ENCODE assay signal across 8 mouse cellular contexts in genomic region chr17:8988119-8988807, GRCm38 (mm10). TPM values are rescaled to one million over a fixed set of nuclear protein-coding genes. Genes with fewer than 3 reads are reported as not detected.
DNase-seq lines count a peak whose midpoint lies in the region; ATAC-seq lines count a peak whose summit lies in the region.

Gene 1700010I14Rik (plus strand): TSS chr17:8988333.

- H3K4me1 ChIP-seq in hindbrain, embryonic 16.5 days (ENCODE audit: control insufficient read depth, insufficient read depth, low read depth, low read length): peaks cover 7% of the 10 kb centered on the region

- H3K4me2 ChIP-seq in hindbrain, embryonic 16.5 days (ENCODE audit: low read length): peak within 1 kb of the TSS; percentile 54

- H3K9ac ChIP-seq in hindbrain, embryonic 16.5 days (ENCODE audit: low read depth, low read length): 0 out of 2 replicates have a peak within 1 kb of the TSS, but pooled peaks have one; percentile 11

- H3K27me3 ChIP-seq in hindbrain, embryonic 16.5 days (replicated peaks; ENCODE audit: control insufficient read depth, insufficient read depth, low read length): no peaks in the 10 kb centered on the region

- H3K4me3 ChIP-seq in hindbrain, embryonic 16.5 days (ENCODE audit: low read length): peak within 1 kb of the TSS; percentile 38

- no peaks in the 10 kb centered on the region for H3K9me3 ChIP-seq in hindbrain, embryonic 16.5 days (ENCODE audit: control insufficient read depth, low read length)

- H3K27ac ChIP-seq in hindbrain, embryonic 16.5 days (ENCODE audit: low read depth, low read length): 0 out of 2 replicates have a peak within 1 kb of the TSS, but pooled peaks have one; percentile 13

- peak; percentile 38; the same call in 1 of the 2 replicates for ATAC-seq in hindbrain, embryonic 16.5 days

- WGBS in hindbrain, embryonic 16.5 days: 5% methylated on average over 13 of the region's 13 CpGs

- no peaks in the 10 kb centered on the region for H3K36me3 ChIP-seq in hindbrain, embryonic 16.5 days (ENCODE audit: control insufficient read depth, insufficient read depth, low read length)

- DNase-seq in T-cell, adult 2 months (ENCODE audit: low spot score): peak; percentile 90
- peak; percentile 60 to 79 for DNase-seq in cerebellum, postnatal 25 days
- peak; percentile 73 for DNase-seq in gastrocnemius, adult 18-20 months (ENCODE audit: low spot score)
- DNase-seq in left cerebral cortex, adult 11 months (ENCODE audit: low spot score): peak; percentile 84
- peak; percentile 92 for DNase-seq in lung, postnatal 36 days
- peak; percentile 94 for DNase-seq in retina, postnatal 1 day
- DNase-seq in thymus, postnatal 4 days: peak; percentile 87

RNA-seq across cellular contexts. Expression of gene 1700010I14Rik, which starts in this region (rescaled TPM):
- total RNA-seq in gastrocnemius, adult 18-20 months (2021): under 1 TPM; 0.24 to 0.30 TPM
- 2.4 TPM in 2 replicates for polyA plus RNA-seq in hindbrain, embryonic 16.5 days (2015; fragmentation: Nextera tagmentation; extraction: Ambion mirVana)

Comparison
In these comparisons a context has a peak if more than half of its experiments do, and no peak if none do; other contexts are left out.
1. Peak in every context shown above with its lines: DNase-seq, ATAC-seq, H3K4me3 ChIP-seq and H3K27ac ChIP-seq.
2. Peak in DNase-seq in gastrocnemius, adult 18-20 months; RNA of the gene not detected or under 1 TPM.